Mouse (Mus musculus) midbrain, embryonic 15.5 days (tissue): ENCODE data around the gene Wipf2. TPM values are rescaled to one million over a fixed set of nuclear protein-coding genes. Genes with fewer than 3 reads are reported as not detected.
A peak's percentile ranks its signal among the peaks of the same experiment; 100 is the strongest.
"Not testable (repeated sequence)": the region's sequence is repeated elsewhere in the genome, so short reads cannot be mapped to it uniquely, and the experiment has no call there.

Experiments used
- ATAC-seq: fragments of 200-750 bp; cut with Nextera tagmentation; replicated peaks from 2 replicates; pipeline ENCODE4 v1.8.0; 2017; ENCODE audit warnings: moderate TSS enrichment
- H3K27ac ChIP-seq: fragments of 300-500 bp; sonication (generic); 2 replicates; pipeline ENCODE4 v1.5.1; 2015; ENCODE audit warnings: mild to moderate bottlenecking, inconsistent platforms
- H3K27me3 ChIP-seq: fragments of 300-500 bp; sonication (generic); replicated peaks from 2 replicates; pipeline ENCODE4 v1.6.1; 2015; ENCODE audit warnings: inconsistent platforms
- H3K36me3 ChIP-seq: fragments of 300-500 bp; sonication (generic); replicated peaks from 2 replicates; pipeline ENCODE4 v1.6.1; 2015; ENCODE audit warnings: inconsistent platforms
- H3K4me1 ChIP-seq: fragments of 300-500 bp; sonication (generic); 2 replicates; pipeline ENCODE4 v1.6.1; 2015; ENCODE audit warnings: inconsistent platforms
- H3K4me2 ChIP-seq: fragments of 300-500 bp; sonication (generic); 2 replicates; pipeline ENCODE4 v1.6.1; 2015; ENCODE audit warnings: inconsistent platforms, mild to moderate bottlenecking, moderate library complexity
- H3K4me3 ChIP-seq: fragments of 300-500 bp; sonication (generic); 2 replicates; pipeline ENCODE4 v1.5.1; 2015; ENCODE audit warnings: mild to moderate bottlenecking, inconsistent platforms
- H3K9ac ChIP-seq: fragments of 300-500 bp; sonication (generic); 2 replicates; pipeline ENCODE4 v1.6.1; 2015; ENCODE audit warnings: mild to moderate bottlenecking, inconsistent platforms
- H3K9me3 ChIP-seq: fragments of 300-500 bp; sonication (generic); 2 replicates; pipeline ENCODE4 v1.6.1; 2016; ENCODE audit warnings: inconsistent platforms
- WGBS: fragments of 180-500 bp; shearing (Covaris S2); methylation state at CpG from one replicate; pipeline ENCODE4 v1.1.7; 2015; ENCODE audit warnings: mixed read lengths; 5-methylcytosine and 5-hydroxymethylcytosine counted together
- polyA plus RNA-seq: library from polyadenylated mRNA; unstranded; fragments of >200 nt; fragmentation: Nextera tagmentation; extraction: Ambion mirVana; gene quantifications from 2 replicates; pipeline ENCODE4 v1.2.1, GENCODE M21; 2015

The Wipf2 gene
- polyA plus RNA-seq, 1 experiment from 2014 or later = 4.9 TPM

DNA sequence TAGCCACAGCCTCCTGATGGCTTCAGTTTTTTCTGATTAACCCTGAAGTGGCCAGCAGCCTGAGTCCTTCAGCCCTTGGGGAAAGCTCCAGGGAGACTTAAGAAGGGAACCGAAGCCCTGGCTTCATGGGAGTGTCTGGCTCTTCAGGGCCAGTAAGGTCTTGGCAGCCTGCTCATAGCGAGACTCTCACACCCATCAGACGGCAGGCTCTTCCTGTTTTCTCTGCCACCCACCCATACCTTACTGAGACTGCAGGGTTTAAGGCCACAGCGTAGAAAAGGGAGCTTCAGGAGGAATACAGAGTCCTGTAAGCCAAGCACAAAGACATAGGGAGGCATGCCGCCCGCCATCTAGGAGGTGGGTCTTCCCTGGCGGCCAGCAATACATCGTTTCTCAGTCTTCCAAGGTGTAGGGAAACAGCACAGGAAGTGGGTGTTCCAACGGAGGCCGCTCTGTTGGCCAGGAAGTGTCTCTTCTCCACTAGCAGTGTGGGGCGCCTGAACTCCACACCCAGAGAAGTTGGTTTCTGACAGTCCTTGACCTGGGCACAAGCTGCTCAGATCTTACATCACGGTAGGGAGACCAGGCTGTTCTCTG, 37.2 kb downstream of the Wipf2 start:
- no peaks in the 10 kb centered on the region for H3K27me3 ChIP-seq
- no peak for ATAC-seq
- H3K4me1 ChIP-seq = peaks cover 3% of the 10 kb centered on the region; the same call in 1 of the 2 replicates
- H3K36me3 ChIP-seq = peaks cover 35% of the 10 kb centered on the region
- H3K9me3 ChIP-seq = no peaks in the 10 kb centered on the region
- H3K4me2 ChIP-seq = no peak overlapping the region
- H3K4me3 ChIP-seq = no peak overlapping the region
- 91% methylated on average over 12 of the region's 12 CpGs for WGBS
- H3K27ac ChIP-seq = no peak overlapping the region
- no peak overlapping the region for H3K9ac ChIP-seq

DNA sequence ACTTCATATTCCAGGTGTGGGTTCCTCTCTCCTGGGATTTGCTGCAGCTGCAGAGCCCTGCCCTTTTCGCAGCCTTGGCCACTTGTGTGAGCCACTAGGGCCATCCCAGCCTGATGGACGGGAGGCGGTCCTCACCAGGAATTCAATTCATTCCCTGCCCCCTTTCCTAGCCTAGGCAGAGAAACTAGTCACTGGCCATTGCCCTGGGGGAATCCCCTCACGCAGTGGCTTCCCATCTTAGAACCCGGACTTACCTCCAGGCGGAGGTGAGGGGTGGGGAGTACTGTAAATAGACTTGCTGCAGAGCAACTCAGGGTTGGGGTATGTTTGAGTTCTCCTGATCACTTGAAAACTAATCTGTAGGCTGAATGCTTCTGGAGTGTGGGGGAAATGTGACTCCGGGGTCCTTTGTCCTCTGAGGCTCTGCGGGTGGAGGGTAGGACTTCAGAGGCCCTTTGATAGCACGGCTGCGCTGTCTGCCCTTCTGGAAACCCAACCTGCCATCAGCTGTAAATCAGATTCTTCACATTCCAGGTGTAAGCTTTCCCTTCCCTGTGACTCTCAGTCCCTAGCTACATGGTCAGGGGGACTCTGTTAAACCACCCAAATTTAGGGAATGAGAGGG, 39.3 kb downstream of the Wipf2 start:
- no peak for ATAC-seq
- 12% methylated on average over 10 of the region's 10 CpGs for WGBS
- Histone ChIP-seq H3K27me3 (no peaks in the 10 kb centered on the region), H3K9me3 (no peaks in the 10 kb centered on the region), H3K4me1 (peaks cover 4% of the 10 kb centered on the region), H3K36me3 (peaks cover 20% of the 10 kb centered on the region), H3K4me2 (no peak overlapping the region), H3K27ac (no peak overlapping the region), H3K9ac (no peak overlapping the region), H3K4me3 (no peak overlapping the region)

DNA sequence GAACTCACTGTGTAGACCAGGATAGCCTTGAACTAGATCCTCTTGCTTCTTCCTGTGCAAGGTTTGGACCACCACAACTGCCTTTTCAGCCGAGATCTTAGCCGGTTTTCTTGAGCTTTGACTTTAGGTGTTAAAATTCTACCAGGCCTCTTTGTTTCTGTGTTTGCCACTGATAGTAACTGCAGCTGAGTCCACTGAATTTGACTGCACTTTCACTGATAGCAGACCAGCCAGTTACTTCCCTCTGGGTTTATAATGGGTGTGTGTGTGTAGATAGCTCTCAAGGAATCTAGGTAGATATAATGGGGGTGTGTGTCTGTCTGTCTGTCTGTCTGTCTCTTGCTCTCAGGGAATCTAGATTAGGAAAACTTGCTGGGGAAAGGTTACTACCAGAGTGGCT, 41.1 kb downstream of the Wipf2 start:
- H3K9me3 ChIP-seq = no peaks in the 10 kb centered on the region
- no peak overlapping the region for H3K9ac ChIP-seq
- WGBS = 91% methylated on average over 2 of the region's 2 CpGs
- H3K4me2 ChIP-seq = no peak overlapping the region
- no peak overlapping the region for H3K27ac ChIP-seq
- ATAC-seq = no peak
- H3K27me3 ChIP-seq = no peaks in the 10 kb centered on the region
- H3K4me3 ChIP-seq = no peak overlapping the region
- peaks cover 12% of the 10 kb centered on the region for H3K36me3 ChIP-seq
- peaks cover 13% of the 10 kb centered on the region for H3K4me1 ChIP-seq

DNA sequence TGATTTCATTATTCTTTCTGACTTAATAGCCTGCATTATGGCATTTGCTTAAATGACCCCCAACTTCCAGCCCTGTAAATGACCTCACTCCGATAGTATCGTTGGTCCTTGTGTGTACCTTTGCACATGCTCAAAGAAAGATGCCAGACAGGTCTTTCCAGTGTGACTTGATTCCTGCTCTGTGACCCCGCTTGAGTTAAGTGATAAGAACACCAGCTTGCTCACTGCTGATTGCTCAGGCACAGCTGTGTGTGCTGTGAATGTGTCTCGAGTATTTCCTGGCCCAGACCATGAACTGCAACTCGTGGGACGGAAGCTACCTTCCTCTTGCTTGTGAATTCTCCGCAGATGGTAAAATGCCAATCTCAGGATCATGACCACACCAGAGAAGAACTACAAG, 41.6 kb downstream of the Wipf2 start:
- Histone ChIP-seq H3K9ac (no peak overlapping the region), H3K4me3 (no peak overlapping the region), H3K27ac (no peak overlapping the region), H3K27me3 (no peaks in the 10 kb centered on the region), H3K4me1 (peaks cover 13% of the 10 kb centered on the region), H3K36me3 (peaks cover 8% of the 10 kb centered on the region), H3K9me3 (no peaks in the 10 kb centered on the region), H3K4me2 (no peak overlapping the region)
- no peak for ATAC-seq
- WGBS = 92% methylated on average over 7 of the region's 7 CpGs

DNA sequence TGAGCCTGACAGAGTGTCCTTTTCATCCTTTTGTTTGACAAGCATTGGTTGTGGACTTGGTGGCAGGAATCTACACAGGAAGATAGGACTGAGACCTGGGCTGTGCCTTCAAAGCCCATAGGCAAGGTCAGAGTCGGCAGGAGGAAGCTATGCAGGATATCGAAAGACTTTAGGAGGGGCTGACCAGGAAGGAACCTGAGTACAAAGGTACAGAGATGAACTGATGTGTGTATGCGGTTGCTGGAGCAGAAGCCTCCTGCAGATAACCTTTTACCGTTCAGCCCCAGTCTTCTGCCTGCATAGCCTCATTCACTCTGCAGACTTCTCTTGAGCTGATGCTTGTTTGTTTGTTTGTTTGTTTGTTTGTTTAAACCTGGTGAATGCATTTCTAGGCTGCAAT, 42.1 kb downstream of the Wipf2 start:
- no peak overlapping the region for H3K9ac ChIP-seq
- H3K4me1 ChIP-seq = peaks cover 13% of the 10 kb centered on the region
- no peaks in the 10 kb centered on the region for H3K27me3 ChIP-seq
- no peak overlapping the region for H3K27ac ChIP-seq
- ATAC-seq = no peak
- peaks cover 3% of the 10 kb centered on the region for H3K36me3 ChIP-seq
- 89% methylated on average over 4 of the region's 4 CpGs for WGBS
- no peak overlapping the region for H3K4me2 ChIP-seq
- no peak overlapping the region for H3K4me3 ChIP-seq
- H3K9me3 ChIP-seq = no peaks in the 10 kb centered on the region

DNA sequence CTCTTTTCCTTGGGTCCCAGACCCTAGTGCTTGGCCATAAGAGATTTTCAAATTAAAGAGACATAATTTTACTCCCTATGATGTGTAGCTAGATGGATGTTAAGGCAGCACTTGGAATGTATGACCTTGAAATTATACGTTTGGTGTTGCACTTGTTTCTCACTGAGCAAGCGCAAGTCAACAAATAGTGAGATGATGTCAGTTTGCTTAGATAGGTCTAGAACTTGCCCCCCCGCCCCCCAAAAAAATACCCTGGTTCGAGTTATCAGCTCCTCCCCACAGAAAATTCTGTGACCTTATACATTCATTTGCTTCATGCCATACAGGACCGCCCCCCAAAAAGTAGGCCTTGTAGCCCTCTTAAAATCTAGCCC, 43.6 kb downstream of the Wipf2 start:
- Histone ChIP-seq H3K36me3 (no peaks in the 10 kb centered on the region; the same call in 1 of the 2 replicates), H3K4me2 (peak overlapping the region; percentile 98), H3K9ac (no peak overlapping the region), H3K9me3 (no peaks in the 10 kb centered on the region), H3K27me3 (no peaks in the 10 kb centered on the region), H3K4me3 (peak overlapping the region; percentile 47), H3K27ac (0 out of 2 replicates have a peak overlapping the region, but pooled peaks have one; percentile 34), H3K4me1 (peaks cover 13% of the 10 kb centered on the region)
- WGBS = 61% methylated on average over 5 of the region's 5 CpGs
- peak; percentile 1; the same call in 1 of the 2 replicates for ATAC-seq

DNA sequence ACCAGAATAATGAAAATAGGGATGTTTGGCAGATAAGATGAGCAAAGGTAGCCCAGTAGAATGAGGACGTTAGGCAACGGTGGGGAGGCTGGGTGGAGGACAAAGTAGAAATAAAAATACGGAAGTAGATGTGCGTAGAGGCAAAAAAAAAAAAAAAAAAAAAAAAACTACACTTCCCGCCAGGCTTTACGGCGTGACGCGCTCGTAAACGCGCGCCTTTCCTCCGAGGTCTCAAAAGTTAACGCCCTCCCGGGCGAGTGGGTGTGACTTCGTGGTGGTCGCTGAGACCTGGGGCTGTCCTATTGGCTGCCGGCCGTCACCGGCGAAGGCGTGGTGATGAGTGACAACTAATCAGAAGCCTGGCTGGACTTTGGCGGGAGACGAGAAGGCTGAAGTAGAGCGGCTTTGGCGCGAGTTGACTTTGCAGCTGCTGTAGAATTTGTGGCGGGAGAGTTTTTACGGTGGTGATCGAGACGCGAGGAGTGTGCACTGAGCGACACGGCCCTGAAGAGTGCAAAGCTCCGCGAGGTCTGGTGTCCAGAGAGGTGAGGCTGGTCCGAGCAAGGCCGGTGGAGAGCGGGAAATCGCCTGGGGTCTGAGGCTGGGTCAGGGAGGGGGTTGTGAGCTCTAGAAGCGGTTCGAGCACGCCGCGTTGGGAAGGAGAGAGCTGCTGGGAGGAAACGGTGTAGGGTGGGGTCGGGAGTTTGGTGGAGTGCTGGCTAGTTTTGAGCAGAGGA, 44.2 kb downstream of the Wipf2 start, which contains the start of gene Cdc6:
Cdc6 (plus strand) TSS at position 365 of the 737 bp plus-strand sequence.
- Histone ChIP-seq H3K4me1 (peaks cover 12% of the 10 kb centered on the region), H3K4me3 (peak within 1 kb of the TSS; percentile 47), H3K27me3 (no peaks in the 10 kb centered on the region), H3K36me3 (no peaks in the 10 kb centered on the region; the same call in 1 of the 2 replicates), H3K4me2 (peak within 1 kb of the TSS; percentile 98), H3K9ac (no peak within 1 kb of the TSS), H3K27ac (0 out of 2 replicates have a peak within 1 kb of the TSS, but pooled peaks have one; percentile 34), H3K9me3 (no peaks in the 10 kb centered on the region)
- under 1% methylated on average over 49 of the region's 49 CpGs for WGBS
- ATAC-seq = peak; percentile 98

DNA sequence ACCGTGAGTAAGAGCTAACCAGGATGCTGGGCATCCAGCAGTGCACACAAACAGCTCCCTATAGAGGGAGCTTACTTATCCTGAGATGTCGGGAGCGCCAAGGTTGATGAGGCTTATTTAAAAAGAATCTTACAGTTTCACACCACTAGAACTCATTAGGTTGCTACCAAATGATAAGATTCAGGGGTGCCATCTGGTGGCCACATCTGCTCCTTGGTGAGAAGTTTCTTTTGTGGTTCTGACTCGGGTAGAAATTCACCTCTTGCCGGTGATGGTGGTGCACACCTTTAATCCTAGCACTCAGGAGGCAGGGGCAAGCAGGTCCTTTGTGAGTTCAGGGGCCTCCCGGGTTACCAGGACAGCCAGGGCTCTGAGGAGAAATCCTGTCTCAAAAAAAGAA, 46.2 kb downstream of the Wipf2 start:
- Histone ChIP-seq H3K9me3 (no peaks in the 10 kb centered on the region), H3K4me3 (no peak overlapping the region), H3K27me3 (no peaks in the 10 kb centered on the region), H3K27ac (no peak overlapping the region), H3K4me1 (peaks cover 10% of the 10 kb centered on the region), H3K36me3 (no peaks in the 10 kb centered on the region), H3K9ac (no peak overlapping the region), H3K4me2 (no peak overlapping the region)
- no peak for ATAC-seq
- 34% methylated on average over 6 of the region's 6 CpGs for WGBS

DNA sequence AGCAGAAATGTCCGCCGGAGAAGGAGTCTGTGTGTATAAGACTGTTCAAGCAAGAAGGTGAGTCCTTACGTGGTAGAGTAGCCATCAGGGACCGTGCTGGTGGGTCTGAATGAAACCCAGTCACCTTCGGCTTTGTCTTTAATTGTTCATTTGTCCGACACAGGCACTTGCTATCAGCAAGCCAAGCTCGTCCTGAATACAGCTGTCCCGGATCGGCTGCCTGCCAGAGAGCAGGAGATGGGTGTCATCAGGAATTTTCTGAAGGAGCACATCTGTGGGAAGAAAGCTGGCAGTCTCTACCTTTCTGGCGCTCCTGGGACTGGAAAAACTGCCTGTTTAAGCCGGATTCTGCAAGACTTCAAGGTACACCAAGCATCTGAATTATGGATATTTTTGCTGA, 47.0 kb downstream of the Wipf2 start:
- H3K9ac ChIP-seq = no peak overlapping the region
- no peak overlapping the region for H3K27ac ChIP-seq
- no peak for ATAC-seq
- no peaks in the 10 kb centered on the region for H3K9me3 ChIP-seq
- no peak overlapping the region for H3K4me2 ChIP-seq
- 96% methylated on average over 11 of the region's 11 CpGs for WGBS
- H3K36me3 ChIP-seq = no peaks in the 10 kb centered on the region
- no peak overlapping the region for H3K4me3 ChIP-seq
- H3K27me3 ChIP-seq = no peaks in the 10 kb centered on the region
- H3K4me1 ChIP-seq = peaks cover 10% of the 10 kb centered on the region

DNA sequence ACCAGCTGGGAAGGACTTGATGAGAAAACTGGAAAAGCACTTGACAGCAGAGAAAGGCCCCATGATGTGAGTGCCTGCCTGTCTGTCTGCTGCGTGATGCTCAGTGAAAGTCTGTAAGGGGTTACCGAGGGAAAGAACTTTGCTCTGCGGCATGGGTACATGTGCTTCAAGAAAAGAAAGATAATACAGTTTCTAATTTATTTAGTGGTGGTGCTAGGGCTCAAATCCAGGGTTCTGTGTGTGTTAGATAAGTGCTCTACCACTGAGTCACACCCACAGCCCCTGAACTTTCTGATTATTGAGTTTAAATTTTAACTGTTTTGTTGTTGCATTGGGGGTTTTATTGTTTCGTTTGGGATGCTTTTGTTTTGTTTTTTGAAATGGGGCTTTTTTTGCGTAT, 48.1 kb downstream of the Wipf2 start:
- 92% methylated on average over 5 of the region's 5 CpGs for WGBS
- H3K4me2 ChIP-seq = no peak overlapping the region
- H3K9me3 ChIP-seq = no peaks in the 10 kb centered on the region
- H3K27me3 ChIP-seq = no peaks in the 10 kb centered on the region
- no peak overlapping the region for H3K27ac ChIP-seq
- ATAC-seq = no peak
- no peak overlapping the region for H3K4me3 ChIP-seq
- no peaks in the 10 kb centered on the region for H3K36me3 ChIP-seq
- peaks cover 10% of the 10 kb centered on the region for H3K4me1 ChIP-seq
- H3K9ac ChIP-seq = no peak overlapping the region

DNA sequence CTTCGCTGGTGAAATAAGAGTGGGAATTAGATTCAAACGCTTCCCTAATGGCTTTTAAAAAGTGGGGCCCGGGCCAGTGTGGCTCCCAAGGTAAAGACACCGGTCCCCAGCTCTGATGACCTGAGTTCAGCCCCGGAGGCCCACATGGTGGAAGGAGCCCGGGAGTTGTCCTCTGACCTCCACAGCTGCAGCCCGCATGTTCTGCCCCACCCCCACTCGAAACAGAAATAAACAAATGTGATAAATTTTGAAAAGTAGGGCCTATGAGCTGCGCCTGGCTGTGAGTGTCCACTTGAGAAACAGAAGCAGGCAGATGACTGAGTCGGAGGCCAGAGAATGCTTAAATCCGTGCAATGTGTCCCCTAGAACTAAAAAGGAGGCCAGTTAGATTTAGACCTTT, 50.8 kb downstream of the Wipf2 start:
- H3K27ac ChIP-seq = no peak overlapping the region
- WGBS = 87% methylated on average over 11 of the region's 11 CpGs
- no peak overlapping the region for H3K9ac ChIP-seq
- no peaks in the 10 kb centered on the region for H3K27me3 ChIP-seq
- no peak overlapping the region for H3K4me2 ChIP-seq
- no peaks in the 10 kb centered on the region for H3K9me3 ChIP-seq
- H3K4me1 ChIP-seq = peaks cover 3% of the 10 kb centered on the region; the same call in 1 of the 2 replicates
- no peak for ATAC-seq
- no peak overlapping the region for H3K4me3 ChIP-seq
- H3K36me3 ChIP-seq = no peaks in the 10 kb centered on the region

DNA sequence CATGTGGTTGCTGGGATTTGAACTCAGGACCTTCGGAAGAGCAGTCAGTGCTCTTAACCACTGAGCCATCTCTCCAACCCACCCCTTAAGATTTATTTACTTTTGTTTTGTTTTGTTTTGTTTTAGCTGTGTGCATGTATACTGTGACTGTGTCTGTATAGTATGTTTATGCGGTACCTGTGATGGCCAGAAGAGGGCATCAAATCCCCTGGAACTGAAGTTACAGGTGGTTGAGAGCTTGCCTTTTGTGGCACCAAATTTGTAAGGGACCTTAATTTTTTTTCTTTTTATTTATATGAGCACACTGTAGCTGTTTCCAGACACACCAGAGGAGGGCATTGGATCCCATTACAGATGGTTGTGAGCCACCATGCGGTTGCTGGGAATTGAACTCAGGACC, 52.9 kb downstream of the Wipf2 start:
- H3K27me3 ChIP-seq, H3K4me1 ChIP-seq, H3K4me2 ChIP-seq, H3K27ac ChIP-seq, H3K9me3 ChIP-seq, H3K9ac ChIP-seq, ATAC-seq, H3K4me3 ChIP-seq, H3K36me3 ChIP-seq: not testable (repeated sequence)
- 94% methylated on average over 3 of the region's 3 CpGs for WGBS
